Mouse (Mus musculus) adrenal gland, postnatal 10 days (tissue): ENCODE data around the gene Srrm2. TPM values are rescaled to one million over a fixed set of nuclear protein-coding genes. Genes with fewer than 3 reads are reported as not detected.
"Not testable (repeated sequence)": the region's sequence is repeated elsewhere in the genome, so short reads cannot be mapped to it uniquely, and the experiment has no call there.

ENCODE experiments used
- DNase-seq: peaks from one replicate; pipeline ENCODE4 v3.0.0; 2021; ENCODE audit warnings: mixed read lengths
- total RNA-seq, 2 experiments: library from RNA; stranded (reverse); gene quantifications; 2 replicates each; pipeline ENCODE4 v1.2.3; 2021

The Srrm2 gene
- total RNA-seq, 2 experiments from 2014 or later = 365 to 601 TPM

GRCm38 (mm10) chr17:23770493-23770892 lies 19.8 kb upstream of the Srrm2 start:
- DNase-seq = no peak

DNA sequence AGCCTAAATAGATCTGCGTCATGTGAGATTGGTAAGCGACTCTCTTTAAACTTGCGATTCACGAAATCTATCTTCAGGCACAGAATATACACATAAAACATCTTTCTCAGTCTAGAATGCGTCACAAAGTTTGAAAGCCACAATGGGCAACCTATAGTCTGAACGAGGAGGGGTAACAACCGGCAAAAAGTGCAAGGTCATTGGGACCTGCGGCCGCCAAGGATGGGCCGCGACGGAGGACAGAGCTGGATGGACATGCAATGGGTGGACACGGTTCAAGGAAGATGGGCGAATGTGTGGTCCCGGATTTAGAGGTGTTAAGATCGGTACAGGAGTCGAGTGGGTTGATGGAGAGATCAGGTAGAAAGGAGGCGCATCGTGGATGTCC lies 19.4 kb upstream of the Srrm2 start:
- no peak for DNase-seq

GRCm38 (mm10) chr17:23771284-23772218 lies 18.8 kb upstream of the Srrm2 start, which contains the start of gene Flywch1:
Gene Flywch1, minus strand, starts transcription at chr17:23771602.
- peak; percentile 98 for DNase-seq

DNA sequence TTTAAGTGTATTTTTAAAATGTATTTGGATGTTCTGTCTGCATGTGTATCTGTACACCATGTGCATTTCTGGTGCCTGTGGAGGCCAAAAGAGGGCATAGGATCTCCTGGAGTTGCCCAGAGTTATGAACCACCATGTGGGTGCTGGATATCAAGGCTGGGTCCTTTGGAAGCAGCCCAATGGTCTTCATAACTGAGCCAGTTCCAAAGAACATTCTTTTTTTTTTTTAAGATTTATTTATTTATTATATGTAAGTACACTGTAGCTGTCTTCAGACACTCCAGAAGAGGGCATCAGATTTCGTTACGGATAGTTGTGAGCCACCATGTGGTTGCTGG lies 18.1 kb upstream of the Srrm2 start:
- DNase-seq = not testable (repeated sequence)

- no peak for DNase-seq
Observed at GRCm38 (mm10) chr17:23773676-23774075, 16.7 kb upstream of the Srrm2 start.

- peak; percentile 89 for DNase-seq
Observed at GRCm38 (mm10) chr17:23774090-23774489, 16.2 kb upstream of the Srrm2 start.

- no peak for DNase-seq
Observed at GRCm38 (mm10) chr17:23776216-23776615, 14.1 kb upstream of the Srrm2 start.

GRCm38 (mm10) chr17:23777141-23777540 lies 13.2 kb upstream of the Srrm2 start:
- DNase-seq = no peak

- DNase-seq = no peak
Observed at GRCm38 (mm10) chr17:23778447-23778846, 11.9 kb upstream of the Srrm2 start.

DNA sequence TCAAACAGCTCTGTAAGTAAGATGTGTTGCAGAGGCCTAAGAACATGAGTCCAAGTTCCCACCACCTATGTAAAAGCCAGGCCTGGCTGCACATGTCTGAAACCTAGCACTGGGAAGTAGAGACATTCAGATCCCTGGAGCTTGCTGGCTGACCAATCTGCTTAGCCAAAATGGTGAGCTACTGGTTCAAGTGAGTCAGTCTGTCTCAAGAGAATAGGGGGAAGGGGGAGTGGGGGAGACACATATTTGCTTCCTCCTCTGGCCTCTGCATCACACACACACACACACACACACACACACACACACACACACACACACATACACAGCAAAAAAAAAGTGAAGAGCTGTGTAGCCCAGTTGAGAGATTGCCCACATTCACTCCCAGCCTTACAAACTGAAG lies 7.0 kb upstream of the Srrm2 start:
- no peak for DNase-seq

GRCm38 (mm10) chr17:23785561-23786471 lies 4.5 kb upstream of the Srrm2 start, which contains the start of gene Flywch2:
Gene Flywch2, minus strand, starts transcription at chr17:23786081.
- peak; percentile 82 for DNase-seq

GRCm38 (mm10) chr17:23786510-23786931 lies 3.8 kb upstream of the Srrm2 start:
- peak; percentile 31 for DNase-seq

GRCm38 (mm10) chr17:23788973-23789372 lies 1.4 kb upstream of the Srrm2 start:
- DNase-seq = no peak

DNA sequence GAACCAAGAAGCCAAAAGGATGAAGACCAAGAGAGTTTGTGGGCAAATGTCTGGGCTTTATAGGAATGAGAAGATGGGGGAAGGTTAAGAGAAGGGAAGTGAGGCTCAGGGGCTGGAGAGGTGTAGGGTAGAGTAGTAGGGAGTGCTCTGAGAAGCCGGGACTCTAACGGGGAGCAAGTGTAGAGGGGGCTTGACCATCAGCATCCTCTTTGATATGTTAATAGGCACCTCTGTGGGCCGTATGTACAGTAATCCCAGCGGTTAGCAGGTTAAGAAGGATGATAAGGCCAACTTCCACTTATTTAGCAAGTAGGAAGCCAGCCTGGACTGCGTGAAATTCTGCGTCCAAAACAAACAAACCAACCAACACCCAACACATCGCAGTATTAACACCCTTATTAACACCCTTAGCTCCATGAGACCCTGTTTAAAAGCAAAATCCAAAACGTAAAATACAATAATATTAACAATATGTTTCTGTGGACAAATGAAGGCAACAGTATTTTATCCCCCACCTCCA lies 523 bp upstream of the Srrm2 start:
- no peak for DNase-seq

GRCm38 (mm10) chr17:23791079-23791357 lies 686 bp downstream of the Srrm2 start:
- DNase-seq = peak; percentile 36

GRCm38 (mm10) chr17:23795323-23795722 lies 5.0 kb downstream of the Srrm2 start:
- no peak for DNase-seq

DNA sequence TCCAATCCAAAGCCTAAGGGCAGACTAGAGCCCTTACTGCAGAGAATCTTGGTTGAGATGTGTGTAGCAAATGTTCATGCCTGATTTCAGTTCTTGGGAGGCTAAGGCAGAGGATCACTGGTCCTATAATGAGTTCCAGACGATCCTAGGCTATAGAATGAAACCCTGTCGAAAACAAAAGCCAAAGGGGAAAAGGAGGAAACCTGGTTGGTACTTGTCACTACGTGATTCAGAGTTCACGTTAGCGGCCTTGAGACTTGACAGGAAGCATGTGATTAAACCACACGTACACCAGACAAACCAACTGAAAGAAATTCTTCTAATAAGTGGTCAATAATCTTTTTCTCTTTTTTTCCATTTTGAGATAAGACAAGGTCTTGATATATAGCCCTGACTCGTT lies 7.0 kb downstream of the Srrm2 start:
- DNase-seq = no peak

DNA sequence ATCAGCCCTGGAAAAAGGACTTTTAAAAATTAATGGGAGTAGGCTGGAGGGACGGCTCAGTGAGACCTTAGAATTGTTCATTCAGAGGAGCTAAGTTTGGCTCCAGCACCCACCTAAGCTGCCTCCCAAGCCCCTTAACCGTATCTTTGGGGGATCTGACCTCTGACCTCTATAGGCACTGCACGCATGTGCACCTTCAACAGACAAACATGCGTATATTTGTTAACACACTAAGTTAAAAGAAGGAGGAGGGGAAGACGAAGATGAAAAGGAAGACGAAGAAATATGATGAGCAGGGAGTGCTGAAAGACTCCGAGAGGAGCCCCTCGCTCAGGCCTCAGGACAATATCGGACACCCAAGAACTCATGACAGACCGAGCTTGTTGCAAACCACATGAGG lies 11.3 kb downstream of the Srrm2 start:
- no peak for DNase-seq

DNA sequence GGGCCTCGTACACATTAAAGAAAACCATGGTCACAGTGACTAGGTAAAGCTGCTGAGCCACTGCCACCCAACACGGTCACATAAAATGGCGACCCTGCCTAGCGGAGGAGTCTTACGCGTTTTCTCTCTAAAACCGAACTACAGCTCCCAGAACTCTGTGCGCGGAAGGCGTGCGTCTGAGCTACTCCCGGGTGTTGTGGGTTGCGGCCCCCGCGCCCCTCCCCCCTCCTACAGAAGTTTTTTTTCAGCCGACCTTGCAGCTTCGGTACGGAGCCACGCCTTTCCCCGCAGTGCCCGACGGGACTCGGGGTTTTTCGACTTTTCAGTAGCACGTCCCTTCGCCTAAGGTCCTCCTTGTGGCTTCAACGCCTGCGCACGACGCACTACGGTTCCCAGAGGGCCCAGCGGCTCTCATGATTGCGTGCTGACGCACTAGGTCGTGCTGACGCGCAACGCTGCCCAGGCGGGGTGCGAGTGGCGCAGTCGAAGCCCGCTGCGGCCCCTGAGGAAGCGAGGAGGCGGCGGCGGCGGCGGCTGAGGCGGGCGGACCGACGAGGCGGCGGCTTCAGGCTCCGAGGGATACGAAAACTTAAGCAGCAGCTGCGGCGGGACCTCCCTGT lies 12.5 kb downstream of the Srrm2 start:
- peak; percentile 97 for DNase-seq

DNA sequence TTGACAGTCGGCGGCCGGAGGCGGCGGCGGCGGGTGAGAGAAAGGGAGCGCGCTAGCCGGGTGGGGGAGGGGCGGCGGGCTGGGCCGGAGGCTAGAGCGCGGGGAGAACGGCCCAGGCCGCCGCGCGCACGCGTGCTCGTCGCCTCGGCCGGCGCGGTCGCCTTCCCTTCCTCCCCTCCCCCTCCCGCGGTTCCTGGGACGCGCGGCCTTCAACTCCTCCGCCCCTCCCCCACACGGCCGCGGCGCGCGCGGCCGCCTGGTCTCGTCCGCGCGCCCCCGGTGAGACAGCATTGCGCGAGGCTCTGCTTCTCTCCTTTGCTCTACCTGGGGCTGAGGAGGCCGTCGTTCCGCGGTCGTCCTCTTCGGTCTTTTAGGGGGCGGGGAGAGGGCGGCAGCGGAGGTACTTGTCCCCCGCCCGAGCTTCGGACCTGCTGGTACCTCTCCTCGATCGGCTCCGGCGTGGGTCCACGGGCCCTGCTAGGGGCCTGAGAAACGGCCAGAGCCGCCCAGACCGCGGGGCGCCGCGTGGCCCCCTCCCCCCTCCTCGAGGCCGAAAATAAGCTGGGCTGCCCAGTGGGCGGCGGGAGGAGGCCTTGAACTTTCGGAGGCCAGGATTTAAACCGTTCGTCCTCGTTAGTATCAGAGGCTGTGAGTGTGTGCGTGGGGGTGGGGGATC lies 13.2 kb downstream of the Srrm2 start:
- peak; percentile 92 for DNase-seq

GRCm38 (mm10) chr17:23804426-23805085 lies 14.2 kb downstream of the Srrm2 start:
- DNase-seq = no peak
